Mouse (Mus musculus) lung, postnatal 0 days (tissue): ENCODE data around the gene Kcnn1. TPM values are rescaled to one million over a fixed set of nuclear protein-coding genes. Genes with fewer than 3 reads are reported as not detected.

Experiments
- ATAC-seq: fragments of 200-750 bp; cut with Nextera tagmentation; 2 replicates; pipeline ENCODE4 v1.8.0; 2017; ENCODE audit warnings: moderate library complexity
- DNase-seq: peaks from one replicate; pipeline ENCODE4 v3.0.0-alpha.2; 2016; ENCODE audit warnings: low spot score
- H3K27ac ChIP-seq: fragments of 300-500 bp; sonication (generic); 2 replicates; pipeline ENCODE4 v1.5.1; 2014; ENCODE audit warnings: antibody characterized with exemption, mild to moderate bottlenecking, low read length, mixed read lengths
- H3K27me3 ChIP-seq: fragments of 300-500 bp; sonication (generic); replicated peaks from 2 replicates; pipeline ENCODE4 v1.6.1; 2014; ENCODE audit warnings: low read length, mixed read lengths; ENCODE audit not compliant: insufficient read depth
- H3K36me3 ChIP-seq: fragments of 300-500 bp; sonication (generic); 2 replicates; pipeline ENCODE4 v1.6.1; 2014; ENCODE audit warnings: low read length, mixed read lengths; ENCODE audit not compliant: insufficient read depth
- H3K4me1 ChIP-seq: fragments of 300-500 bp; sonication (generic); 2 replicates; pipeline ENCODE4 v1.6.1; 2014; ENCODE audit warnings: antibody characterized with exemption, low read depth, low read length, mixed read lengths; ENCODE audit not compliant: insufficient read depth
- H3K4me2 ChIP-seq: fragments of 300-500 bp; sonication (generic); replicated peaks from 2 replicates; pipeline ENCODE4 v1.6.1; 2014; ENCODE audit warnings: low read depth, mild to moderate bottlenecking, low read length, moderate library complexity, mixed read lengths
- H3K4me3 ChIP-seq: fragments of 300-500 bp; sonication (generic); 2 replicates; pipeline ENCODE4 v1.5.1; 2014; ENCODE audit warnings: low read depth, low read length
- H3K9ac ChIP-seq: fragments of 300-500 bp; sonication (generic); replicated peaks from 2 replicates; pipeline ENCODE4 v1.6.1; 2014; ENCODE audit warnings: low read depth, mild to moderate bottlenecking
- H3K9me3 ChIP-seq: fragments of 300-500 bp; sonication (generic); 2 replicates; pipeline ENCODE4 v1.6.1; 2016; ENCODE audit warnings: low read length, mixed read lengths
- CTCF ChIP-seq: IDR thresholded peaks from 2 replicates; pipeline ENCODE4 v1.5.1; 2016; ENCODE audit warnings: antibody characterized with exemption, mild to moderate bottlenecking
- EP300 ChIP-seq: IDR thresholded peaks from 2 replicates; pipeline ENCODE4 v1.6.1; 2016; ENCODE audit warnings: antibody characterized with exemption, mild to moderate bottlenecking, control low read depth
- WGBS: fragments of 180-500 bp; shearing (Covaris S2); extraction: QIAGEN DNeasy Blood & Tissue Kit; methylation state at CpG from one replicate; pipeline ENCODE4 v1.1.7; 2014; 5-methylcytosine and 5-hydroxymethylcytosine counted together
- polyA plus RNA-seq: library from polyadenylated mRNA; unstranded; fragments of >200 nt; fragmentation: Nextera tagmentation; extraction: Ambion mirVana; gene quantifications from 2 replicates; pipeline ENCODE4 v1.2.1, GENCODE M21; 2015

Kcnn1 gene
- polyA plus RNA-seq, 1 experiment from 2014 or later, result 0.25 TPM

GRCm38 (mm10) chr8:70894385-70894720, 31.3 kb upstream of the Kcnn1 start:
- ATAC-seq, result no peak
- DNase-seq, result no peak
- TF ChIP-seq CTCF (no peak), EP300 (no peak)
- 62% methylated on average over 2 of the region's 2 CpGs for WGBS
- Histone ChIP-seq H3K9me3 (no peaks in the 10 kb centered on the region), H3K27ac (no peak overlapping the region), H3K4me1 (peaks cover 12% of the 10 kb centered on the region; the same call in 1 of the 2 replicates), H3K4me2 (no peak overlapping the region), H3K4me3 (no peak overlapping the region), H3K36me3 (peaks cover 11% of the 10 kb centered on the region), H3K27me3 (peaks cover 25% of the 10 kb centered on the region), H3K9ac (no peak overlapping the region)

- no peak for TF ChIP-seq EP300
- peak; percentile 83 for TF ChIP-seq CTCF
Observed at GRCm38 (mm10) chr8:70893656-70894384, 30.8 kb upstream of the Kcnn1 start.

GRCm38 (mm10) chr8:70892896-70893655, 30.0 kb upstream of the Kcnn1 start:
- TF ChIP-seq EP300 (no peak), CTCF (no peak)

More at GRCm38 (mm10) chr8:70893656-70894384, 30.8 kb upstream of the Kcnn1 start:
- Histone ChIP-seq H3K27me3 (peaks cover 25% of the 10 kb centered on the region), H3K27ac (no peak overlapping the region), H3K4me2 (no peak overlapping the region), H3K36me3 (peaks cover 11% of the 10 kb centered on the region), H3K9ac (no peak overlapping the region), H3K4me1 (peaks cover 12% of the 10 kb centered on the region; the same call in 1 of the 2 replicates), H3K4me3 (no peak overlapping the region), H3K9me3 (no peaks in the 10 kb centered on the region)
- ATAC-seq (0 out of 2 replicates have a peak, but pooled peaks have one; percentile 14), DNase-seq (peak; percentile 91)
- 32% methylated on average over 12 of the region's 12 CpGs for WGBS

GRCm38 (mm10) chr8:70892022-70892895, 29.2 kb upstream of the Kcnn1 start, which contains the start of gene Slc5a5:
Gene Slc5a5 (minus strand): TSS chr8:70892757.
- TF ChIP-seq CTCF (no peak), EP300 (no peak)
- no peak for ATAC-seq
- peak within 1 kb of the TSS; percentile 44 for H3K4me2 ChIP-seq
- no peak within 1 kb of the TSS for H3K9ac ChIP-seq
- H3K27ac ChIP-seq, result no peak within 1 kb of the TSS
- DNase-seq, result no peak
- H3K9me3 ChIP-seq, result no peaks in the 10 kb centered on the region
- peaks cover 25% of the 10 kb centered on the region for H3K27me3 ChIP-seq
- WGBS, result 5% methylated on average over 70 of the region's 80 CpGs
- no peak within 1 kb of the TSS for H3K4me3 ChIP-seq
- peaks cover 12% of the 10 kb centered on the region; the same call in 1 of the 2 replicates for H3K4me1 ChIP-seq
- H3K36me3 ChIP-seq, result peaks cover 11% of the 10 kb centered on the region

More at GRCm38 (mm10) chr8:70892896-70893655, 30.0 kb upstream of the Kcnn1 start:
- Histone ChIP-seq H3K36me3 (peaks cover 11% of the 10 kb centered on the region), H3K27ac (no peak overlapping the region), H3K4me2 (peak overlapping the region; percentile 44; the same call in 1 of the 2 replicates), H3K9me3 (no peaks in the 10 kb centered on the region), H3K4me1 (peaks cover 12% of the 10 kb centered on the region; the same call in 1 of the 2 replicates), H3K9ac (no peak overlapping the region), H3K4me3 (no peak overlapping the region), H3K27me3 (peaks cover 25% of the 10 kb centered on the region)
- no peak for DNase-seq
- no peak for ATAC-seq
- 28% methylated on average over 20 of the region's 20 CpGs for WGBS

GRCm38 (mm10) chr8:70891356-70891755, 28.3 kb upstream of the Kcnn1 start:
- Histone ChIP-seq H3K4me1 (peaks cover 9% of the 10 kb centered on the region; the same call in 1 of the 2 replicates), H3K9me3 (no peaks in the 10 kb centered on the region), H3K4me2 (peak overlapping the region; percentile 44; the same call in 1 of the 2 replicates), H3K9ac (no peak overlapping the region), H3K27ac (no peak overlapping the region), H3K27me3 (peaks cover 25% of the 10 kb centered on the region), H3K4me3 (no peak overlapping the region), H3K36me3 (peaks cover 11% of the 10 kb centered on the region)
- 11% methylated on average over 21 of the region's 21 CpGs for WGBS
- DNase-seq (peak; percentile 86), ATAC-seq (peak; percentile 79)
- TF ChIP-seq EP300 (no peak), CTCF (no peak)
